Mouse (Mus musculus): ENCODE measurements around the gene Omp.
A peak's percentile ranks its signal among the peaks of the same experiment; 100 is the strongest.

Omp gene

DNA sequence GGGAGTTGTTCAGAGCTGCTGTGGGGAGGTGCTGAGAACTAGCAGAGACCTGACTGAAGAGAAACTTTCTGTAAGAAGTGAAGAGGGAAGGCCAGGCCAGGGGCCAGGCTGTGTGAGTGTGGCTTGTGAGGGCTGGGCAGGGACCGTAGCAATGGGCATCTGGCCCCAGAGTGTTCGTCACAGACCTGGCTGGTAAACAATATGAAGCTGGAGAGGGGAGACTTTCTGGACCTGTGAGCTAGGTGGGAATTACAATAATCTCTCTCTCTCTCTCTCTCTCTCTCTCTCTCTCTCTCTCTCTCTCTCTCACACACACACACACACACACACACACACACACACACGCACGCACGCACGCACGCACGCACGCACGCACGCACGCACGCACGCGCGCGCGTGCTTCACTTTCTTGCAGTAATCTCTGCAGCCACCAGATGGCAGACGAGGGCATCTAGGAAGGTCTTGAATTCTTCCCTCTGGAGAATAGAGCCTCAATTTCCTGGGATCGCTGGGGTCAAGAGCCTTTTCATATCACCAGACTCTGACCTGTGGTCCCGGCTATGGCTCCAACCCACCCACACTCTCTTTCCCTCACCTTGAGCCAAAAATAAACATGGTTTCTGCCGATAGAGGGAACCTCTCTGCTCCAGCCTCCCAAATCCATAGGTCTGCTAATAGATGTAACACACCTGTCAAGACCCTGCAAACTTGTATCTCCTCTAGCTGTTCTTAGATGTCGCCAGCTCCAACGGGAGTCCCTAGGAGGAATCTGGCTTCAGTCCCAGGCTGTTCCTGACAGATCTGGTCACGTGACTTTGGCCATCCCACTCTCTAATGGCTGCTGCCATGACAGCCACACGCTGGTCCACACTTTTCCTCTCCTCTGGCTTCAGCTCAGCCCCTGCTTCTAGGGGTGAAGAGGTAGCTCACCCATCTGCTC is 42.0 kb downstream of the Omp start:
- DNase-seq (ENCODE audit: low read depth) = peak; percentile 81

DNA sequence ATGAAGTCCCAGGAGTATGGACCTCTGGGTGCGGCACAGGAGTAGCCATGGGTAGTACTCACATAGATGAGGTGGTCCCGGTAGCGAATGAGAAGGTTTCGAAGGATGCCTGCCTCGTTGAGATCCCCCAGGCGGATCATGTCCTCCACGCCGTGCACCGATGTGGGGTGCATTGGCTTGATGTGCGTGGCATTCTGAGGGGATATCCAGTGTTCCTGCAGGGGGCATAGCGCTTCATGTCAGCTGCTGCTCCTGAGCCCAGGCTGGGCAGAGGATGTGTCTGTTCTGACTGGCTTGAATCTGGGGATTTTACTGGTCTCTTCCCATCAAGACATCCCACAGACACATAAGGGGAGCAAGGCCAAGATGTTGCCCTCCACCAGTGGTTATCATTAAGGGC is 42.8 kb downstream of the Omp start:
- DNase-seq (ENCODE audit: low read depth) = no peak

GRCm38 (mm10) chr7:98097557-98097956 is 47.7 kb downstream of the Omp start:
- no peak for DNase-seq (ENCODE audit: low read depth)

DNA sequence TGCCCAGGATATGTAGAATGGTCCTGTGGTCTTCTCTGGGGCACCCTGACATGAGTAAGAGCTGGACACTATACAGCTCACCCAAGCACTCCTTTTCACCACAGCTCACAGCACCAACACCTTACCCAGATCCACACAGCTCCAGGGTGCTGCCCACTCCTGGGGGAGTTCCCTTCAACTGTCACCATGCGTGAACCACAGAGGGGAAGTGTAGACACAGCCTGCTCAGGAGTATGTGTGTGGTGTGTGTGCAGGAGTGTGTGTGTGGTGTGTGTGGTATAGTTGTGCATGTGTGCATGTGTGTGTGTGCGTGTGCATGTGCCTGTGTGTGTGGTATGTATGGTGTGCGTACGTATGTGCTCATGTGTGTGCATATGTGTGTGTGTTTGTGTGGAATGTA is 49.5 kb downstream of the Omp start:
- DNase-seq (ENCODE audit: low read depth) = no peak

All from 416B (cell line).